Mouse (Mus musculus) heart, adult 2 months (tissue): ENCODE measurements at regions not wholly inside any gene's neighbourhood (a gene's known extent, or its start where the extent isn't known, plus 50 kb on each side); places are given as distances from the start of the nearest gene placed in this dataset.

Source experiments
- DNase-seq, 2 experiments: peaks; one replicate each; pipeline ENCODE4 v3.0.0; 2021
- H3K27ac ChIP-seq: fragments of 200-600 bp; 2 replicates; pipeline ENCODE4 v1.8.1; 2022
- H3K27me3 ChIP-seq: fragments of 200-500 bp; 2 replicates; pipeline ENCODE4 v1.6.1; 2012; ENCODE audit warnings: mild to moderate bottlenecking, low read length, inconsistent platforms, mixed read lengths; ENCODE audit not compliant: control insufficient read depth, insufficient read depth
- H3K36me3 ChIP-seq: fragments of 200-500 bp; 2 replicates; pipeline ENCODE4 v1.6.1; 2012; ENCODE audit warnings: low read length, inconsistent platforms; ENCODE audit not compliant: control insufficient read depth, insufficient read depth
- H3K4me1 ChIP-seq: fragments of 200-500 bp; 2 replicates; pipeline ENCODE4 v1.6.1; 2011; ENCODE audit warnings: low read length; ENCODE audit not compliant: control insufficient read depth, insufficient read depth
- H3K4me3 ChIP-seq: fragments of 200-600 bp; 2 replicates; pipeline ENCODE4 v1.8.1; 2022
- H3K79me2 ChIP-seq: fragments of 200-500 bp; replicated peaks from 2 replicates; pipeline ENCODE4 v1.6.1; 2012; ENCODE audit warnings: mild to moderate bottlenecking, inconsistent platforms, low read length, moderate library complexity, mixed read lengths; ENCODE audit not compliant: control insufficient read depth, insufficient read depth
- H3K9ac ChIP-seq: fragments of 200-500 bp; 2 replicates; pipeline ENCODE4 v1.6.1; 2012; ENCODE audit warnings: low read depth, mild to moderate bottlenecking, control low read depth, inconsistent platforms, low read length, mixed read lengths
- CTCF ChIP-seq: fragments of 200-600 bp; IDR thresholded peaks from 2 replicates; pipeline ENCODE4 v1.8.1; 2022; ENCODE audit warnings: antibody characterized with exemption, mild to moderate bottlenecking, moderate library complexity
- EP300 ChIP-seq: fragments of 200-500 bp; IDR thresholded peaks from 2 replicates; pipeline ENCODE4 v1.6.1; 2011; ENCODE audit warnings: low read depth, low read length, control low read depth; ENCODE audit not compliant: insufficient read depth
- POLR2A ChIP-seq: fragments of 200-500 bp; IDR thresholded peaks from 2 replicates; pipeline ENCODE4 v1.6.1; 2011; ENCODE audit warnings: mild to moderate bottlenecking, low read depth, low read length, control low read depth; ENCODE audit not compliant: insufficient read depth
- WGBS: fragments of 180-500 bp; shearing (Covaris S2); methylation state at CpG from one replicate; pipeline ENCODE4 v1.1.7; 2018; 5-methylcytosine and 5-hydroxymethylcytosine counted together
- intact Hi-C: fragments of 180-260 bp; cut with DNase I; formaldehyde crosslinking; loops from one replicate; pipeline ENCODE4 v1.15.1; 2025

DNA sequence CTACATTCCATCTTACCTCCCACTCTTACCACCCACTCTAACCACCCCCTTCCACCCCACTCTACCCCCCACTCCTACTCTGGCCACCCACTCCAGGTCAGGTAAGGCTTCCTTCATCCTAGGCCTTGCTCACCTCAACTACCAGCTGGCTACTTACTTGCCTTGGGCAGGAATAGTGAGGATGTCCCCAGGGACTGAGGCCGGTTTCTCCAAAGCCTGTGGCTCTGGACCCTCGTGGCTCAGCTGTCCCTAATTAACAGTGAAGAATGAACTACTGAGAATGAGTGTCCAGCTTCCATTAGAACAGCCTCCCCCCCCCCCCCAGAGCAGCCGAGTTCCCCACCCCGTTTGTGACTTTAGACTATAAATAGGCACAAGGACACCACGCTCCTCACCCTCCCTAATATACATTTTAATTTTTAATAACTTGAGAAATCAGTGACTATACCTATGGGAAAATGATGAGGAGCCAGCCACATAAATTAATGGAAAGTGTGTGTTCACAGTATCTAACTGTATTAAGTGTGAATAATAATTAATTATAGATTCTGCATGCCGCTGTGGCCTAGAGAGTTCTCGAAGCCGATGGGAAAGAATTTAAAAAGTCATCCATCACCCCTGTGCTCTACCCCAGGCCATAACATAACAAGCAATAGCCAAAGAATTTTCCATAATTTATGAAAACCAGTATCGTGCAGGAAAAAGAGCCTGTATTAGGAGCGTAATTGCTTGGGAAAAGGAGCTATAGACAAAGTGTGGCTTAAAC lies 195.7 kb upstream of the Zfp618 start:
- H3K79me2 ChIP-seq = no peaks in the 10 kb centered on the region
- H3K27me3 ChIP-seq = no peaks in the 10 kb centered on the region
- intact Hi-C loops = no loop called here
- WGBS = 71% methylated on average over 10 of the region's 10 CpGs
- no peak overlapping the region for H3K4me3 ChIP-seq
- no peaks in the 10 kb centered on the region for H3K36me3 ChIP-seq
- no peak overlapping the region for H3K27ac ChIP-seq
- no peak overlapping the region for H3K9ac ChIP-seq
- TF ChIP-seq POLR2A = no peak
- TF ChIP-seq EP300 = no peak
- TF ChIP-seq CTCF = no peak
- DNase-seq = no peak
- H3K4me1 ChIP-seq = no peaks in the 10 kb centered on the region

DNA sequence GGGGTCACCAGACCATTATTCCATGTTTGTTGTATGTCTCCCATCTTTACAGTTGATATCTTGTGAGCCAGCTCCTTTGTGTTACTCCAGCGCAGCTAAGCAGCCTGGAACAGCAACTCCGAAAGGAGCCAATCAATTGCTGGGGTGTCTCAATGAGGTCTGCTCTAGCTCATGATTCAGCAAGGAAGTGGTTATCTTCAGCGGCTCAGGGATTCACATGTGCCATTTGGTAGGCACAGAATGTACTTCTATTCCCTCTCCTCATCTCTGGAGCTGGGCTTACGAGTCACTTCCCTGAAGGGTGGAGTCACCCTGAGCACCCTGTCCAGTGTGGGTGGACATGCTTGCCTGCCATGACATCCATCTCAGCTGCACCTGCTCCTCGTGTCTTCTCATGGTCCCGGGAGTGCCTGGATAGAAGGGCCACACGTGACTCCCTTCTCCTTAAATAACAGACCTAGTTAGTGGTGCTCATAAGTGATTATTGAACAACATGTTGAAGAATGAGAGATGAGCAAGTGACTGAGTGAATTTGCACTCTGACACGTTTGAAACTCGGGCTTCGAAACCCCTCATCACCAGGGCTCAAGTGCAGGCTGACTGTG lies 190.3 kb upstream of the Zfp618 start:
- no peaks in the 10 kb centered on the region for H3K36me3 ChIP-seq
- DNase-seq = no peak
- no peak for TF ChIP-seq CTCF
- TF ChIP-seq EP300 = no peak
- no peak for TF ChIP-seq POLR2A
- H3K79me2 ChIP-seq = no peaks in the 10 kb centered on the region
- H3K9ac ChIP-seq = no peak overlapping the region
- H3K4me1 ChIP-seq = no peaks in the 10 kb centered on the region
- H3K27ac ChIP-seq = no peak overlapping the region
- WGBS = 74% methylated on average over 10 of the region's 10 CpGs
- no peaks in the 10 kb centered on the region for H3K27me3 ChIP-seq
- H3K4me3 ChIP-seq = no peak overlapping the region
- intact Hi-C loops = no loop called here

DNA sequence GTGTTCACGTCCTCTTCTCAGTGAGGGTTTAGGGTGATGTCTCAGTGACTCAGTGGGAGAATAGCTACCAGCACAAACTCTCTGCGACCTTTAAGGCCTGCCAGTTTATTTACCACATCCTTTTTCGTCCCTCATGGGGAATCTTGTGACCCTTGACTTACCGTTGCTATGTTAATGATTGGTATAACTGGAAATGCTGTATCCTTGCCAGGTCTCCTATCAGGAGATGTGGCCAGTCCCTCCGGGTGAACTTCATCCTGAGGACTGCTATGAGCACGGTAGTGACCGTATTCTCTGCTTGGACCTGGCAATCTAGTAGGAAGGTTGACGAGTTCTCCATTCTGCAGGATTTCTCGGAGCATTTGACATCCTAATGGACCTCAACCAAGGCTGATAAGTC lies 188.5 kb upstream of the Zfp618 start:
- Histone ChIP-seq H3K4me3 (no peak overlapping the region), H3K27me3 (no peaks in the 10 kb centered on the region), H3K9ac (no peak overlapping the region), H3K4me1 (no peaks in the 10 kb centered on the region), H3K79me2 (no peaks in the 10 kb centered on the region), H3K27ac (no peak overlapping the region), H3K36me3 (no peaks in the 10 kb centered on the region)
- 75% methylated on average over 9 of the region's 9 CpGs for WGBS
- no peak for TF ChIP-seq POLR2A
- intact Hi-C loops = no loop called here
- DNase-seq = no peak

DNA sequence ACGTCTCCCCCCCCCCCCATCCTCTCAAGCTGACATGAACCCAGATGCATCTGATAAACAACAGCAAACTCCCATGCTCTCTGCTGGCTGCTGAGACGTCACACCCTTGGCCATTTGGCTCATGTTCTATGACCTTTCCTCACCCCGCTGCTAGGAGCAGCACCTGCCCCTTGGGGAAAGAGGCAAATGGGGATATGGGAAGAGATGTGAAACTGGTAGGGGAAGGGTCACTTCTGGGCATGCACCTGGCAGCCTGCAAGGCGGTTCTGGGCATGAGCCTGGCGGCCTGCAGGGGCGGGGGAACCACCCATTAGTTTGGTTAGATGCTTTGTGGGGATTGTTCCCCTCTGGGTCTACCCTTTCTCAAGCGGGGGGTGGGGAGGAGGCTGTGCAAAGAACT lies 187.9 kb upstream of the Zfp618 start:
- Histone ChIP-seq H3K4me3 (no peak overlapping the region), H3K9ac (no peak overlapping the region), H3K4me1 (no peaks in the 10 kb centered on the region), H3K36me3 (no peaks in the 10 kb centered on the region), H3K27me3 (no peaks in the 10 kb centered on the region), H3K27ac (no peak overlapping the region), H3K79me2 (no peaks in the 10 kb centered on the region)
- whole genome bisulfite sequencing = 77% methylated on average over 7 of the region's 7 CpGs
- no peak for DNase-seq
- intact Hi-C loops = no loop called here
- TF ChIP-seq POLR2A (no peak), CTCF (no peak), EP300 (no peak)

DNA sequence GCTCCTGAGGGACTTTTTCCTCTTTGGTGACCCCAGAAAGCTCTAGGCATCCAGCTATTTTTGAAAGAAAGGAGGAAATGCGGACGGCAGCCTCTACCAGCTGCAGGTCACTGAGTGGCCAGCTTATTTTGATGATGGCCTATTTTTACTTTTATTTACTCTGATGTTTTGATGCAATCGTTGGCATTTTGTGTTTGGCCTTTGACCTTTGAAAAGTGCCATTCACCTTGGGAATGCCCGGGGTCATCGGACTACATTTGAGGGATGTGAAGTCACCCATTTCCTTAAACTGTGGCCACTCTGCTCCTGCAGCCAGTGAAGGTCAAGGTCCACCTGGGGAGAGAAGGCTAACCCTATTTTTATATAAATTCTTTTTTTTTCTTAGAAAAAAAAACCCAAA lies 186.8 kb upstream of the Zfp618 start:
- 64% methylated on average over 5 of the region's 5 CpGs for WGBS

DNA sequence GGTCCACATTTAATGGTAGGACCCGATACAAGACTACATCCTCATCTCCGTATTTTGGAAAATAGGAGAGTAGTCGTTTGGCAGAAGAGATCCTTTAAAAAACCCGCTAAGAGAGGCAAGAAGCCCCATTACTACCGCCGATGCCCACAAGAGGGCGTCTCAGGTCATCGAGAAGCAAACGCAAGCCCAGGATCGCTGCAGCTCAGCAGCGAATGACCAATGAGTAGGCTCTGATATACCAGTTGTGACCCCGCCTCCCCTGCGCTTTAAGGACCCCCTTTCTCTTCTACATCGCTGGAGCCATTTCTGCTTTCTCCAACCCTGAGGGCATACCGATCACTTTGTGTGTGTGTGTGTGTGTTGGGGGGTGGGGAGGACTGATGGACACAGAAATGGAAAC lies 185.0 kb upstream of the Zfp618 start:
- no peaks in the 10 kb centered on the region for H3K36me3 ChIP-seq
- H3K27ac ChIP-seq = no peak overlapping the region
- WGBS = under 1% methylated on average over 15 of the region's 15 CpGs
- no peak overlapping the region for H3K9ac ChIP-seq
- no peaks in the 10 kb centered on the region for H3K79me2 ChIP-seq
- intact Hi-C loops = loop anchor here (1.0 to 2.0 kb wide), 2 partner anchors 100 to 339 kb away; no protein-coding TSS in a partner anchor
- DNase-seq = peak; percentile 82 to 90
- TF ChIP-seq EP300 (no peak), CTCF (peak; percentile 88)
- H3K27me3 ChIP-seq = no peaks in the 10 kb centered on the region
- H3K4me1 ChIP-seq = no peaks in the 10 kb centered on the region
- H3K4me3 ChIP-seq = peak overlapping the region; percentile 36; the same call in 1 of the 2 replicates

More for the DNA sequence above, 186.8 kb upstream of the Zfp618 start:
- Histone ChIP-seq H3K36me3 (no peaks in the 10 kb centered on the region), H3K4me3 (no peak overlapping the region), H3K27me3 (no peaks in the 10 kb centered on the region), H3K4me1 (no peaks in the 10 kb centered on the region), H3K9ac (no peak overlapping the region), H3K27ac (no peak overlapping the region), H3K79me2 (no peaks in the 10 kb centered on the region)
- TF ChIP-seq EP300 (no peak), POLR2A (no peak), CTCF (no peak)
- no peak for DNase-seq
- intact Hi-C loops = no loop called here
